Mouse (Mus musculus) bone marrow, adult 2 months (tissue): ENCODE results near the gene Samhd1.

Source experiments
- CTCF ChIP-seq: fragments of 200-500 bp; IDR thresholded peaks from 2 replicates; pipeline ENCODE4 v1.5.1; 2011; ENCODE audit warnings: low read length, control low read depth; ENCODE audit not compliant: control insufficient read depth, insufficient read depth
- POLR2A ChIP-seq: fragments of 200-500 bp; IDR thresholded peaks from 2 replicates; pipeline ENCODE4 v1.6.1; 2011; ENCODE audit warnings: low read depth, mild to moderate bottlenecking, control low read depth, low read length, borderline replicate concordance; ENCODE audit not compliant: control insufficient read depth

GRCm38 (mm10) chr2:157084831-157085585 lies 50.1 kb downstream of the Samhd1 start:
- TF ChIP-seq CTCF (no peak), POLR2A (no peak)
